Mouse (Mus musculus): ENCODE data around the gene Atp5d. TPM values are rescaled to one million over a fixed set of nuclear protein-coding genes. Genes with fewer than 3 reads are reported as not detected.

The Atp5d gene
- polyA plus RNA-seq, 1 experiment from 2014 or later = 481 TPM

- peaks cover 66% of the 10 kb centered on the region for H3K4me1 ChIP-seq (replicated peaks)
Measured at GRCm38 (mm10) chr10:80151211-80152034, 13.0 kb downstream of the Atp5d start.

GRCm38 (mm10) chr10:80152071-80152872 is 13.8 kb downstream of the Atp5d start:
- peak overlapping the region; percentile 94 for H3K4me2 ChIP-seq
- peak overlapping the region; percentile 100 for H3K9ac ChIP-seq
- no peaks in the 10 kb centered on the region for H3K27me3 ChIP-seq
- ATAC-seq (ENCODE audit: low read depth) = no peak
- 7% methylated on average over 15 of the region's 15 CpGs for WGBS
- H3K4me1 ChIP-seq (replicated peaks) = peaks cover 67% of the 10 kb centered on the region
- no peaks in the 10 kb centered on the region for H3K9me3 ChIP-seq
- peaks cover 63% of the 10 kb centered on the region for H3K36me3 ChIP-seq
- H3K4me3 ChIP-seq = peak overlapping the region; percentile 98
- peak overlapping the region; percentile 100 for H3K27ac ChIP-seq (replicated peaks)

More at GRCm38 (mm10) chr10:80151211-80152034, 13.0 kb downstream of the Atp5d start:
- Histone ChIP-seq H3K9me3 (no peaks in the 10 kb centered on the region), H3K4me2 (peak overlapping the region; percentile 94), H3K36me3 (peaks cover 59% of the 10 kb centered on the region), H3K4me3 (peak overlapping the region; percentile 98), H3K27ac (replicated peaks) (peak overlapping the region; percentile 100), H3K9ac (peak overlapping the region; percentile 100), H3K27me3 (no peaks in the 10 kb centered on the region)
- WGBS = 0% methylated on average over 24 of the region's 26 CpGs
- ATAC-seq (ENCODE audit: low read depth) = no peak

- no peaks in the 10 kb centered on the region for H3K9me3 ChIP-seq
- WGBS = 43% methylated on average over 3 of the region's 3 CpGs
- H3K4me1 ChIP-seq (replicated peaks) = peaks cover 66% of the 10 kb centered on the region
- H3K27ac ChIP-seq (replicated peaks) = peak overlapping the region; percentile 100
- H3K27me3 ChIP-seq = no peaks in the 10 kb centered on the region
- H3K36me3 ChIP-seq = peaks cover 67% of the 10 kb centered on the region
- peak overlapping the region; percentile 94 for H3K4me2 ChIP-seq
- no peak for ATAC-seq (ENCODE audit: low read depth)
- H3K9ac ChIP-seq = peak overlapping the region; percentile 100
- peak overlapping the region; percentile 98 for H3K4me3 ChIP-seq
Measured at GRCm38 (mm10) chr10:80152873-80153260, 14.4 kb downstream of the Atp5d start.

DNA sequence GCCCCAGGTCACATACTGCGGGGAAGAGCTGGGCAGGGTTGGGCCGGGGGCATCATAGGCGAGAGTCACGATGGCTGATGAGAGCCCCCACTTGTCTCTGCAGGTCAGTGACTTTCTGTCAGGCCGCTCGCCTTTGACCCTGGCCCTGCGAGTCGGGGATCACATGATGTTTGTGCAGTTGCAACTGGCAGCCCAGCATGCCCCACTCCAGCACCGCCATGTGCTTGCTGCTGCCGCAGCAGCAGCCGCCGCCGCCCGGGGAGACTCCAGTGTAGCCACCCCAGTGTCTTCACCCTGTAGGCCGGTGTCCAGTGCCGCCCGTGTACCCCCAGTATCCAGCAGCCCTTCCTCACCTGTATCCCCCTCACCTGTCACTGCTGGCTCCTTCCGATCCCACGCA is 15.3 kb downstream of the Atp5d start:
- no peaks in the 10 kb centered on the region for H3K27me3 ChIP-seq
- H3K4me2 ChIP-seq = peak overlapping the region; percentile 94
- peak overlapping the region; percentile 100 for H3K27ac ChIP-seq (replicated peaks)
- 86% methylated on average over 19 of the region's 19 CpGs for WGBS
- ATAC-seq (ENCODE audit: low read depth) = no peak
- H3K4me3 ChIP-seq = peak overlapping the region; percentile 98
- peak overlapping the region; percentile 100 for H3K9ac ChIP-seq
- H3K9me3 ChIP-seq = no peaks in the 10 kb centered on the region
- peaks cover 71% of the 10 kb centered on the region for H3K4me1 ChIP-seq (replicated peaks)
- H3K36me3 ChIP-seq = peaks cover 69% of the 10 kb centered on the region

GRCm38 (mm10) chr10:80154384-80154783 is 16.0 kb downstream of the Atp5d start:
- Histone ChIP-seq H3K4me3 (0 out of 2 replicates have a peak overlapping the region, but pooled peaks have one; percentile 11), H3K27ac (replicated peaks) (peak overlapping the region; percentile 100; the same call in 1 of the 2 replicates), H3K9me3 (no peaks in the 10 kb centered on the region), H3K36me3 (peaks cover 71% of the 10 kb centered on the region), H3K4me1 (replicated peaks) (peaks cover 78% of the 10 kb centered on the region), H3K4me2 (peak overlapping the region; percentile 94), H3K9ac (peak overlapping the region; percentile 100), H3K27me3 (no peaks in the 10 kb centered on the region)
- WGBS = 87% methylated on average over 7 of the region's 7 CpGs
- no peak for ATAC-seq (ENCODE audit: low read depth)

- no peak for ATAC-seq (ENCODE audit: low read depth)
- Histone ChIP-seq H3K9me3 (no peaks in the 10 kb centered on the region), H3K27me3 (no peaks in the 10 kb centered on the region), H3K4me1 (replicated peaks) (peaks cover 83% of the 10 kb centered on the region), H3K36me3 (peaks cover 71% of the 10 kb centered on the region), H3K9ac (0 out of 2 replicates have a peak overlapping the region, but pooled peaks have one; percentile 100), H3K4me3 (peak overlapping the region; percentile 6; the same call in 1 of the 2 replicates), H3K27ac (replicated peaks) (peak overlapping the region; percentile 62), H3K4me2 (no peak overlapping the region)
- 43% methylated on average over 1 of the region's 1 CpGs for WGBS
Measured at GRCm38 (mm10) chr10:80155277-80155676, 16.8 kb downstream of the Atp5d start.

DNA sequence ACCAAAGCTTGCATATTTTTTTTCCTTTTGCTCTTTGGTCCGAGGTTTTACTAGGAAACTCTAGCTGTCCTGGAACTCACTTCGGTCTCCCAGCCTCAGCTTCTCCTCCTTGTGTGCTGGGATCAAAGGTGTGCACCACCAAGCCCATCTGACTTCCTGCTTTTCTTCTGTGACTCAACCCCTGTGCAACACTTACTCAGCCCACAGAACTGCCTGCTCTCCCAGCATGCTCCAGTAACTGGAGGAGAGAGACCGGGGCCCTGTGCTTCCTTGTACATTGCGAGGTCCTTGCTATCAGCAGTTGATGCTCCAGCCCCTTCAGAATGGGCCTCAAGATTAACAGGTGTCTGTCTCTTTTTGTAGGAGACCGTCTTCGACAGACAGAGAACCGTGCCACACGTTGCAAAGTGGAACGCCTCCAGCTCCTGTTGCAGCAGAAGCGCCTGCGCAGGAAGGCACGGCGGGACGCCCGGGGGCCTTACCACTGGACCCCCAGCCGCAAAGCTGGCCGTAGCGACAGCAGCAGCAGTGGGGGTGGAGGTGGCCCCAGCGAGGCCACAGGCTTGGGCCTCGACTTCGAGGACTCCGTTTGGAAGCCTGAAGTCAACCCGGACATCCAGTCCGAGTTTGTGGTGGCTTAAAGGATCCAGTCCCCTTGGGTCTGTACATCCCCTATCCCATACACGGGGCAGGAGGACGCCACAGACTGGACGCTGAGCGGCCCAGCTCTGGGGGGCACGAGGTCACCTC is 17.7 kb downstream of the Atp5d start:
- peak overlapping the region; percentile 65; the same call in 1 of the 2 replicates for H3K9ac ChIP-seq
- no peak overlapping the region for H3K4me2 ChIP-seq
- H3K36me3 ChIP-seq = peaks cover 68% of the 10 kb centered on the region
- H3K27ac ChIP-seq (replicated peaks) = peak overlapping the region; percentile 93
- no peaks in the 10 kb centered on the region for H3K27me3 ChIP-seq
- WGBS = 82% methylated on average over 29 of the region's 29 CpGs
- no peak overlapping the region for H3K4me3 ChIP-seq
- no peaks in the 10 kb centered on the region for H3K9me3 ChIP-seq
- ATAC-seq (ENCODE audit: low read depth) = no peak
- peaks cover 92% of the 10 kb centered on the region for H3K4me1 ChIP-seq (replicated peaks)

DNA sequence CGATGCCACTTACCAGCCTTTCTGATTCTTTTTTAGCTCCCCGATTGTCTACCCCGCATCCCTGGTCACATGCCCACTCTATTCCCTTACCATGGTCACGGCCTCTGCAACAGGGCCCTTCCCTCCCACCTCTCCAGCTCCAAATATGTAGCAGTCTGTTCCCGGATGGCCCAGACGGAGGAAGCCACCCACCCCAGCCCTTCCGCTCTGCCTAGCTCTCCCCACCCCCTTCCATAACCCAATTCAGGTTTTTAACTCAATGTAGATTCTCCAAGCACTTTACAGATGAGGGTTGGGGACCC is 18.3 kb downstream of the Atp5d start:
- Histone ChIP-seq H3K36me3 (peaks cover 63% of the 10 kb centered on the region), H3K4me3 (no peak overlapping the region), H3K27ac (replicated peaks) (peak overlapping the region; percentile 93), H3K27me3 (no peaks in the 10 kb centered on the region), H3K4me2 (peak overlapping the region; percentile 13; the same call in 1 of the 2 replicates), H3K9ac (peak overlapping the region; percentile 65; the same call in 1 of the 2 replicates), H3K9me3 (no peaks in the 10 kb centered on the region), H3K4me1 (replicated peaks) (peaks cover 94% of the 10 kb centered on the region)
- 68% methylated on average over 7 of the region's 7 CpGs for WGBS
- ATAC-seq (ENCODE audit: low read depth) = no peak

GRCm38 (mm10) chr10:80157141-80157929 is 18.9 kb downstream of the Atp5d start:
- Histone ChIP-seq H3K27ac (replicated peaks) (peak overlapping the region; percentile 93), H3K4me3 (no peak overlapping the region), H3K27me3 (no peaks in the 10 kb centered on the region), H3K9ac (peak overlapping the region; percentile 65; the same call in 1 of the 2 replicates), H3K4me2 (peak overlapping the region; percentile 13; the same call in 1 of the 2 replicates), H3K4me1 (replicated peaks) (peaks cover 94% of the 10 kb centered on the region), H3K36me3 (peaks cover 57% of the 10 kb centered on the region), H3K9me3 (no peaks in the 10 kb centered on the region)
- WGBS = 54% methylated on average over 15 of the region's 15 CpGs
- no peak for ATAC-seq (ENCODE audit: low read depth)

- H3K9ac ChIP-seq = peak overlapping the region; percentile 65
- no peaks in the 10 kb centered on the region for H3K27me3 ChIP-seq
- peak overlapping the region; percentile 93 for H3K27ac ChIP-seq (replicated peaks)
- no peaks in the 10 kb centered on the region for H3K9me3 ChIP-seq
- ATAC-seq (ENCODE audit: low read depth) = no peak
- H3K36me3 ChIP-seq = peaks cover 46% of the 10 kb centered on the region
- H3K4me2 ChIP-seq = peak overlapping the region; percentile 65
- peak overlapping the region; percentile 6; the same call in 1 of the 2 replicates for H3K4me3 ChIP-seq
- WGBS = 16% methylated on average over 18 of the region's 18 CpGs
- H3K4me1 ChIP-seq (replicated peaks) = peaks cover 84% of the 10 kb centered on the region
Measured at GRCm38 (mm10) chr10:80158307-80158986, 20.0 kb downstream of the Atp5d start.
